Mouse (Mus musculus): ENCODE data around the gene Zar1. TPM values are rescaled to one million over a fixed set of nuclear protein-coding genes. Genes with fewer than 3 reads are reported as not detected.
"Not testable (repeated sequence)": the region's sequence is repeated elsewhere in the genome, so short reads cannot be mapped to it uniquely, and the experiment has no call there.

Gene Zar1
- polyA plus RNA-seq, 1 experiment: 0.14 TPM

DNA sequence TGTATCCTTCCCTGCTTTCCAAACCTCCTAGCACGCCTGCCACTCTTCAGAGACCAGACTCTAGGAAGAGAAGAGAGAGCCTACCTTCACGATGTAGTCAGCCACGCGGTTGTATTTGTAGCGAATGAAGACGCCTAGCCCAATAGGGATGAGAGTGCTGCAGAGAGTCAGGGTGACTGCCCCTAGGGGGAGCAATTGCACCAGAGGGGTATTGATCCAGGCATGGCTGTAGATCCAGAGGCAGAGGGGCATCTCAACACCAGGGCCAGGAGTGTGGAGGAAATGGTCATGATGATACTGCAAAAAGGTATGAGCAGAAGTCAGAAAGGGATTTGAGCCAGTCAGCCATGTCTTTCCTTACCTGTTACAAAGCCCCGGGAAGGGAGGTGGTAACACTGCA is 5.1 kb upstream of the Zar1 start:
- TF ChIP-seq CTCF (conservative IDR thresholded peaks at IDR 0.05; ENCODE audit: insufficient read depth, insufficient read length, low read depth, low read length): peak; percentile 54
- H3K27me3 ChIP-seq (replicated peaks; ENCODE audit: control insufficient read depth, insufficient read depth, low read length); H3K27ac ChIP-seq (ENCODE audit: insufficient read depth, low read depth, low read length); DNase-seq; H3K4me1 ChIP-seq (ENCODE audit: control insufficient read depth, insufficient read depth, low read length); H3K4me3 ChIP-seq (ENCODE audit: insufficient read depth, low read depth, low read length); H3K36me3 ChIP-seq (ENCODE audit: control insufficient read depth, insufficient read depth, low read length): not testable (repeated sequence)
- 39% methylated on average over 7 of the region's 7 CpGs for WGBS

DNA sequence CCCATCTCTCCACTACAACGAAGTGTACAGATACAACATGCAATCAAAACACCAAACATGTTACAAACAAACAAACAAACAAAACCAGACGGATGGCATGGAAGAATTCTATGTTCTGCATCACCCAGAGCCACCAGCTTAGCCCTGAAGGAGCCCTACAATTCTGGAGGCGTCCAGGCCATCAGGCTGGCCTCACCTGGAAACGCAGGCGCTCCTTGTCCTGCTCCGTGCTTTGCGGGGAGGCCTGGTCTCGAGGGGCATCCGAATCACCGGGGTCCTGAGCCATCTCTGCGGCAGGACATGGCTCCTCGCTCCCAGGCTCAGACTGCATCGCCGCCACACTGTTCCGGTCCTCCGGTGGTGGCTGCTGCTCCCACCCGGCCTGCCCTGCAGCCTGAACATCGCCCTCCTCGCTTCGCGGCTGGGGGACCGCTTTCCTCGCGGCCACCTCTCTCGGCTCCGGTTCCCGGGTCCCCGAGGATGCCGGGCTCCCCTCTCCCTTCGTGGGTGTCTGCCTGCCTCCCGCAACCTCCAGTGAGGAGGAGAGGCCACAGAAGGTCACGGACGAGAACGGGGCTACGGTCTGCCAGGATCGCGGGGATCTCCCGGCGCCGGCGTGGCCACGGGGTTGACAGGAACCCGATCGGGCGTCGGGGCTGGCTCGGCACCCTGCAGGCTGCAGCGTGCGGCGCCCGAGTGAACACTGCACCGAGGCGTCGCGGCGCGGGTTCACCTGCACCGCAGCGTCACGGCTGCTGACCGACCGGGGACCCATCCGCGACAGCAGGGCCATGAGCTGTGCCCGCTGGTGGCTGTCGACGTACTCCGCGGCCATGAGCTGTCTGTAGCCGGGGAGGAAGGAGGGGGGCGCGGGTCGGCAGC is 725 bp downstream of the Zar1 start:
- not testable (repeated sequence) for H3K27me3 ChIP-seq (replicated peaks; ENCODE audit: control insufficient read depth, insufficient read depth, low read length)

DNA sequence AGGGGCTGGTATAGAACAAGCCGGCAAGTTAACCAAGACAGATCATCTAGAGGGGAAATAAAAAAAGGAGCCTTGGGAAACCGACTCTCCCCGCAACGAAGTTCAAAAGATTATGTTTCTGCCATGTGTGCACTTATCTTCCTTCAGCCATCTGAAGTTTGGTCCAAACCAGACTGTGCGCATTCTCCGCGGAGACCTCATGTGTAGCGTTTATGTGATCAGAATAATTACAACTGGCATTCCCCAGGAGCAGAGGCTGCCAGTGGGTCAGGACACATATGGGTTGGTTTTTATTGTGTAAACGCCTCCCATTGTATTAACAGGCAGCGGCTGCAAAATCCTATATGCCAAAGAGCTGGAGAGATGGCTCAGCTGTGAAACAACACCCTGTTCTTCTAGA is 1.5 kb downstream of the Zar1 start:
- H3K36me3 ChIP-seq (ENCODE audit: control insufficient read depth, insufficient read depth, low read length); H3K4me1 ChIP-seq (ENCODE audit: control insufficient read depth, insufficient read depth, low read length); H3K27ac ChIP-seq (ENCODE audit: insufficient read depth, low read depth, low read length); H3K4me3 ChIP-seq (ENCODE audit: insufficient read depth, low read depth, low read length); H3K27me3 ChIP-seq (replicated peaks; ENCODE audit: control insufficient read depth, insufficient read depth, low read length); DNase-seq: not testable (repeated sequence)
- WGBS: 54% methylated on average over 10 of the region's 10 CpGs

More for the DNA sequence above, 725 bp downstream of the Zar1 start:
- not testable (repeated sequence) for H3K36me3 ChIP-seq (ENCODE audit: control insufficient read depth, insufficient read depth, low read length); H3K27ac ChIP-seq (ENCODE audit: insufficient read depth, low read depth, low read length); H3K4me1 ChIP-seq (ENCODE audit: control insufficient read depth, insufficient read depth, low read length); DNase-seq
- WGBS: 4% methylated on average over 51 of the region's 73 CpGs
- H3K4me3 ChIP-seq (ENCODE audit: insufficient read depth, low read depth, low read length): peak overlapping the region; percentile 15; the same call in 1 of the 2 replicates

DNA sequence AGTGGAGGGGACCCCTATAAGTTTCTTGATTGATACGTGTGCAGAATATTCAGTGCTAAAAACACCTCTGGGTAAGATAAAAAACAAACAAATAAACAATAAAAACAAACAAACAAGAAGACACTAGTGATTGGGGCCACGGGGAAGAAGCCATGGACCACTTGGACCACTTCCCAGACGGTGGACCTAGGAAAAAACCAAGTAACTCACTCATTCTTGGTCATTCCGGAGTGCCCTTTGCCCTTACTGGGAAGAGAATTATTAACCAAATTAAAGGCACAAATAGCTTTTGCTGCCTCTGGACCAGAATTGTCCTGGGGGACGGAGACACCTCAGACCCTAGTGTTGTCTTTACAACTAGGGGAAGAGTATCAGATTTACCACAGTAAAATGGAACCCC is 15.4 kb downstream of the Zar1 start:
- Histone ChIP-seq H3K36me3 (ENCODE audit: control insufficient read depth, insufficient read depth, low read length) (no peaks in the 10 kb centered on the region), H3K4me3 (ENCODE audit: insufficient read depth, low read depth, low read length) (no peak overlapping the region), H3K27me3 (replicated peaks; ENCODE audit: control insufficient read depth, insufficient read depth, low read length) (no peaks in the 10 kb centered on the region), H3K27ac (ENCODE audit: insufficient read depth, low read depth, low read length) (no peak overlapping the region), H3K4me1 (ENCODE audit: control insufficient read depth, insufficient read depth, low read length) (peaks cover 5% of the 10 kb centered on the region; the same call in 1 of the 2 replicates)
- WGBS: 62% methylated on average over 5 of the region's 5 CpGs
- TF ChIP-seq POLR2A (IDR thresholded peaks at IDR 0.05; ENCODE audit: low read depth, low read length) (no peak), CTCF (conservative IDR thresholded peaks at IDR 0.05; ENCODE audit: insufficient read depth, insufficient read length, low read depth, low read length) (no peak)
- peak; percentile 82 for DNase-seq

DNA sequence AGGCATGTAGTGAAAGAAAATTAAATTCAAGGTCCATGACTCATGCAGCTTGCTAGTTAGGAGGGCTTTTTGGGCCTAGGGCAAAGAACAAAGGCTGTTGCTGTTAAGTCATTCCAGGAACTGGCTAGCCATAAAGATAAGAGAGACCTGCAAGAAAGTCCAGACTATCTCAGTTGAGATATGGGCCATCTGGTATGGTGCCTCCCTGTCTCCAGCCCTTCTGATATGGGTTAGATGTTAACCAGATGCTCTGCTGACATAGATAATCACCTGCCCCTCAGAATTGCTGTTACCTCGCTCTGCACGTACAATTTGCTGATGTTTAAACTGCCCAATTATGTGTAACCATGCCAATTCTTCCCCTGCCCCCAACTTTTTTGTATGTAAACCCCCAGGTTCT is 17.9 kb downstream of the Zar1 start:
- not testable (repeated sequence) for H3K27me3 ChIP-seq (replicated peaks; ENCODE audit: control insufficient read depth, insufficient read depth, low read length); H3K4me3 ChIP-seq (ENCODE audit: insufficient read depth, low read depth, low read length); H3K27ac ChIP-seq (ENCODE audit: insufficient read depth, low read depth, low read length); DNase-seq; H3K4me1 ChIP-seq (ENCODE audit: control insufficient read depth, insufficient read depth, low read length); H3K36me3 ChIP-seq (ENCODE audit: control insufficient read depth, insufficient read depth, low read length)
- WGBS: 79% methylated on average over 2 of the region's 2 CpGs

DNA sequence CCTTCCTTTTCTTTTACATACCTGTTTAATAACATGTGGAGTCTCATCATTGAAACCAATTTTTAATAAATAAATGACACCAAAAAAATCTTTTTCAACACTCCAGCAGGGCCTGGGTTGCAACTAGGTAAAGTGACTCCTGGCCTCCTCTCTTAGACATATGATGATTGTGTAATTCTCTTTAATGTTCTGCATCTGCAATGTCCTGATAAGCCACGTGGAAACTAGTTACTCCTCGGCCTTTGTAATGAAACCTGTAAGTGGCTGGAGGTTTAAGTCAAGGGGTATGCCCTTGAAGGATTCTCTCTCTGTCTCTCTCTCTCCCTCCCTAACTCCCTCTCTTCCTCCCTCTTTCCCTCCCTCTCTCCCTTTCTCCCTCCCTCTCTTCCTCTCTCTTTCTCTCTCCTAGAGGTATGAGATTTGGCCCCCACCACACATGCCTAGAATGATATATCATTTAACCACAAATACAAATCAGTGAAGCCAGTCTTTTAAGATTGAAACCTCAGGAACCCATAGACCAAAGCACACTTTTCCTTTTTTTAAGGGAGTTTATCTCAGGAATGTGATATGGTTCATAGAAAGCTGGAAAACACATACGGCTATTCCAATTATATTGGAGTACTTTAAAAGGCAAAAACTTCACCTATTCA is 20.0 kb downstream of the Zar1 start:
- no peaks in the 10 kb centered on the region for H3K27me3 ChIP-seq (replicated peaks; ENCODE audit: control insufficient read depth, insufficient read depth, low read length)
- H3K36me3 ChIP-seq (ENCODE audit: control insufficient read depth, insufficient read depth, low read length): no peaks in the 10 kb centered on the region
- WGBS: 80% methylated on average over 3 of the region's 3 CpGs
- H3K27ac ChIP-seq (ENCODE audit: insufficient read depth, low read depth, low read length): no peak overlapping the region
- H3K4me1 ChIP-seq (ENCODE audit: control insufficient read depth, insufficient read depth, low read length): peaks cover 5% of the 10 kb centered on the region; the same call in 1 of the 2 replicates
- no peak for DNase-seq
- H3K4me3 ChIP-seq (ENCODE audit: insufficient read depth, low read depth, low read length): no peak overlapping the region
- TF ChIP-seq CTCF (conservative IDR thresholded peaks at IDR 0.05; ENCODE audit: insufficient read depth, insufficient read length, low read depth, low read length): no peak
- TF ChIP-seq POLR2A (IDR thresholded peaks at IDR 0.05; ENCODE audit: low read depth, low read length): no peak

DNA sequence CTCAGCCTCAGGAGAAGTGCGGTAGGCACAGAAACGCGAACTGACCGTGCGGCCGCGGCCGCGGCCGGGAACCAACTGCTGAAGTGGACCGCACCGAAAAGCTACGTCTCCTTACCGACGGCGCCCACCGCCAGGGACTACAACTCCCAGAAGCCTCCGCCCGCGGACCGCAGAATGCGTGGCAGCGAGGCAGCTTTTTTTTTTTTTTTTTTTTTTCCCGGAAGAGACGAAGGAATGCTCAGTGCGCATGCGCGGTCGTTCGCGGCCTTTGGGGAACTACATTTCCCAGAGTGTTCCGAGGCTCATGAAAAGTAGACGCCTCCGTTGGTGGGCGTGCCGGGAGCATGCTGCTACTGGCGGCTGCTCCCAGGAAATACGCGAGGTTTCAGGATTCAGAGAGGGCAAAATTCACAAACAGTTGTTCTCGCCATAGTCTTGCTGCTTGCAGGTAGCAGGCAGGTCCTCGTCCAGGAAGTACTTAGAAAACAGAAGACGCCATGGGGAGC is 21.5 kb downstream of the Zar1 start, which contains the start of gene Nfxl1:
Gene Nfxl1 (minus strand): TSS at position 141 of the 506 bp plus-strand sequence.
- H3K27ac ChIP-seq (ENCODE audit: insufficient read depth, low read depth, low read length): peak within 1 kb of the TSS; percentile 86

More for the DNA sequence above, 21.5 kb downstream of the Zar1 start, which contains the start of gene Nfxl1:
- no peaks in the 10 kb centered on the region; the same call in 1 of the 2 replicates for H3K36me3 ChIP-seq (ENCODE audit: control insufficient read depth, insufficient read depth, low read length)
- TF ChIP-seq POLR2A (IDR thresholded peaks at IDR 0.05; ENCODE audit: low read depth, low read length) (peak; percentile 75), CTCF (conservative IDR thresholded peaks at IDR 0.05; ENCODE audit: insufficient read depth, insufficient read length, low read depth, low read length) (no peak)
- H3K27me3 ChIP-seq (replicated peaks; ENCODE audit: control insufficient read depth, insufficient read depth, low read length): no peaks in the 10 kb centered on the region
- under 1% methylated on average over 42 of the region's 42 CpGs for WGBS
- H3K4me3 ChIP-seq (ENCODE audit: insufficient read depth, low read depth, low read length): peak within 1 kb of the TSS; percentile 95
- H3K4me1 ChIP-seq (ENCODE audit: control insufficient read depth, insufficient read depth, low read length): peaks cover 2% of the 10 kb centered on the region; the same call in 1 of the 2 replicates
- DNase-seq: peak; percentile 99

All from kidney, adult 2 months (tissue).